Comparison of ENCODE assay signal across 9 mouse cellular contexts in genomic region chr5:118436474-118437306, GRCm38 (mm10).
DNase-seq lines count a peak whose midpoint lies in the region; ATAC-seq and TF ChIP-seq lines count a peak whose summit lies in the region.
"Had no signal": no experiment of that assay in that cellular context is flagged by ENCODE, and none has a peak within 500 bp of the region (broad histone marks: within the 10 kb centered on the region; RNA-seq: fewer than 3 reads in every experiment).

No protein-coding gene starts in this region.

- DNase-seq in forebrain, embryonic 11.5 days (ENCODE audit: low spot score): no peak
- no peak for DNase-seq in forebrain, postnatal 0 days
- DNase-seq in kidney, adult 8-10 months: no peak
- DNase-seq in cerebellum, postnatal 4 days (ENCODE audit: low spot score in 2 of 2): no peak
- no peak for DNase-seq in gastrocnemius, postnatal 10 days
- DNase-seq: gastrocnemius, adult 2 months had no signal

- TF ChIP-seq CTCF in forebrain, postnatal 0 days (IDR thresholded peaks at IDR 0.05; ENCODE audit: low read depth): no peak

- no peaks in the 10 kb centered on the region for H3K36me3 ChIP-seq in forebrain, embryonic 11.5 days (ENCODE audit: control insufficient read depth, insufficient read depth, low read length)
- no peaks in the 10 kb centered on the region for H3K36me3 ChIP-seq in forebrain, postnatal 0 days (ENCODE audit: insufficient read depth)
- no peaks in the 10 kb centered on the region for H3K36me3 ChIP-seq in kidney, embryonic 16.5 days (ENCODE audit: insufficient read depth, low read length)
- H3K36me3 ChIP-seq in hindbrain, embryonic 12.5 days: no peaks in the 10 kb centered on the region
- H3K36me3 ChIP-seq in midbrain, embryonic 12.5 days: no peaks in the 10 kb centered on the region

- 7% methylated on average over 22 of the region's 22 CpGs for whole genome bisulfite sequencing in forebrain, embryonic 11.5 days
- WGBS in forebrain, postnatal 0 days: 20% methylated on average over 22 of the region's 22 CpGs
- WGBS in kidney, embryonic 16.5 days: 14% methylated on average over 22 of the region's 22 CpGs
- 8% methylated on average over 22 of the region's 22 CpGs for WGBS in hindbrain, embryonic 12.5 days
- WGBS in midbrain, embryonic 12.5 days: 7% methylated on average over 22 of the region's 22 CpGs

- no peak overlapping the region for H3K4me3 ChIP-seq in forebrain, embryonic 11.5 days (ENCODE audit: low read depth, low read length)
- H3K4me3 ChIP-seq in forebrain, postnatal 0 days (ENCODE audit: low read depth, low read length): no peak overlapping the region
- no peak overlapping the region for H3K4me3 ChIP-seq in kidney, embryonic 16.5 days (ENCODE audit: low read length)
- no peak overlapping the region for H3K4me3 ChIP-seq in hindbrain, embryonic 12.5 days
- no peak overlapping the region for H3K4me3 ChIP-seq in midbrain, embryonic 12.5 days
- H3K4me3 ChIP-seq: gastrocnemius, adult 2 months had no signal

- ATAC-seq in forebrain, embryonic 11.5 days (replicated peaks; ENCODE audit: low FRiP score): no peak
- ATAC-seq in forebrain, postnatal 0 days: no peak
- ATAC-seq in kidney, embryonic 16.5 days (ENCODE audit: low FRiP score, low TSS enrichment): no peak
- no peak for ATAC-seq in hindbrain, embryonic 12.5 days (ENCODE audit: low FRiP score)
- no peak for ATAC-seq in midbrain, embryonic 12.5 days (ENCODE audit: low FRiP score, low read depth)

- no peak overlapping the region for H3K27ac ChIP-seq in forebrain, embryonic 11.5 days (ENCODE audit: low read depth, low read length)
- H3K27ac ChIP-seq in forebrain, postnatal 0 days (ENCODE audit: low read depth, low read length): no peak overlapping the region
- H3K27ac ChIP-seq in kidney, embryonic 16.5 days (ENCODE audit: low read length): no peak overlapping the region
- no peak overlapping the region for H3K27ac ChIP-seq in hindbrain, embryonic 12.5 days
- H3K27ac ChIP-seq in midbrain, embryonic 12.5 days (replicated peaks): no peak overlapping the region
- H3K27ac ChIP-seq: gastrocnemius, adult 2 months had no signal

- peak overlapping the region; percentile 6; the same call in 1 of the 2 replicates for H3K4me2 ChIP-seq in forebrain, embryonic 11.5 days (ENCODE audit: low read depth, low read length, severe bottlenecking)
- no peak overlapping the region for H3K4me2 ChIP-seq in forebrain, postnatal 0 days (ENCODE audit: low read depth)
- peak overlapping the region; percentile 36 for H3K4me2 ChIP-seq in kidney, embryonic 16.5 days (replicated peaks; ENCODE audit: low read depth, low read length)
- H3K4me2 ChIP-seq in hindbrain, embryonic 12.5 days (replicated peaks): peak overlapping the region; percentile 19
- peak overlapping the region; percentile 18 for H3K4me2 ChIP-seq in midbrain, embryonic 12.5 days (replicated peaks)

- H3K4me1 ChIP-seq in forebrain, embryonic 11.5 days (replicated peaks; ENCODE audit: control insufficient read depth, insufficient read depth, low read length): peaks cover 14% of the 10 kb centered on the region
- no peaks in the 10 kb centered on the region for H3K4me1 ChIP-seq in forebrain, postnatal 0 days (ENCODE audit: insufficient read depth)
- peaks cover 18% of the 10 kb centered on the region; the same call in 1 of the 2 replicates for H3K4me1 ChIP-seq in kidney, embryonic 16.5 days (ENCODE audit: insufficient read depth, low read length)
- peaks cover 13% of the 10 kb centered on the region; the same call in 1 of the 2 replicates for H3K4me1 ChIP-seq in hindbrain, embryonic 12.5 days
- H3K4me1 ChIP-seq in midbrain, embryonic 12.5 days: peaks cover 21% of the 10 kb centered on the region

- no peaks in the 10 kb centered on the region for H3K9me3 ChIP-seq in forebrain, embryonic 11.5 days (ENCODE audit: control insufficient read depth, low read length)
- no peaks in the 10 kb centered on the region for H3K9me3 ChIP-seq in forebrain, postnatal 0 days (ENCODE audit: low read length)
- no peaks in the 10 kb centered on the region for H3K9me3 ChIP-seq in kidney, embryonic 16.5 days (ENCODE audit: low read length)
- H3K9me3 ChIP-seq in hindbrain, embryonic 12.5 days (replicated peaks): no peaks in the 10 kb centered on the region
- H3K9me3 ChIP-seq in midbrain, embryonic 12.5 days: no peaks in the 10 kb centered on the region

- H3K27me3 ChIP-seq in forebrain, embryonic 11.5 days (ENCODE audit: control insufficient read depth, insufficient read depth, low read length): peaks cover 16% of the 10 kb centered on the region
- no peaks in the 10 kb centered on the region for H3K27me3 ChIP-seq in forebrain, postnatal 0 days (ENCODE audit: insufficient read depth, low read length)
- peaks cover 21% of the 10 kb centered on the region for H3K27me3 ChIP-seq in kidney, embryonic 16.5 days (ENCODE audit: insufficient read depth, low read length)
- peaks cover 36% of the 10 kb centered on the region for H3K27me3 ChIP-seq in hindbrain, embryonic 12.5 days
- H3K27me3 ChIP-seq in midbrain, embryonic 12.5 days: peaks cover 52% of the 10 kb centered on the region

- H3K9ac ChIP-seq in forebrain, embryonic 11.5 days (ENCODE audit: low read length): no peak overlapping the region
- H3K9ac ChIP-seq in forebrain, postnatal 0 days: no peak overlapping the region
- H3K9ac ChIP-seq in kidney, embryonic 16.5 days (replicated peaks; ENCODE audit: low read length): 0 out of 2 replicates have a peak overlapping the region, but pooled peaks have one; percentile 29
- H3K9ac ChIP-seq in hindbrain, embryonic 12.5 days: no peak overlapping the region
- H3K9ac ChIP-seq in midbrain, embryonic 12.5 days (replicated peaks): no peak overlapping the region
